Mouse (Mus musculus) bone marrow, adult 2 months (tissue): ENCODE results near the gene Spty2d1.

Source experiments
- CTCF ChIP-seq: fragments of 200-500 bp; IDR thresholded peaks from 2 replicates; pipeline ENCODE4 v1.5.1; 2011; ENCODE audit warnings: low read length, control low read depth; ENCODE audit not compliant: control insufficient read depth, insufficient read depth
- POLR2A ChIP-seq: fragments of 200-500 bp; IDR thresholded peaks from 2 replicates; pipeline ENCODE4 v1.6.1; 2011; ENCODE audit warnings: low read depth, mild to moderate bottlenecking, control low read depth, low read length, borderline replicate concordance; ENCODE audit not compliant: control insufficient read depth

GRCm38 (mm10) chr7:47052276-47052675, 44.1 kb upstream of the Spty2d1 start:
- TF ChIP-seq CTCF (no peak), POLR2A (no peak)
